Comparison of ENCODE assay signal across 17 mouse cellular contexts in the genomic region with DNA sequence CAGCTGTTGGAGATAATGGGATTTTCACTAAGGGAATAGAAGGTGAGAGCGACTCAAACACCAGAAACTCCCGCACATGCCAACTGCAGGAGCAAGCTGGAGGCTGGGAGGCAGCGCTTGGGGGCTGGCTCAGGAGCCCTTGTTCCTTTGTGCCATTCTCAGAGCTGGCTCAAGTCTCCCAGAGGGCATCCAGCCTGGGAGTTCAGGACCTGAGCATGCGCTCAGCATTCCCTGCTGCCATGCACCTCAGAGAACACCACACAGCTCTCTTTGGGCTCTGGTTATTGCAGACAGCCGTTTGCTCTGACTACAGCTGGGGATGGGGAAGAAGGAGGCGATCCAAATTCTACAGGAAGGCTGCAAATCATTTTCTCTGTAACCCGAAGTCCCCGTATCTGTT.
DNase-seq lines count a peak whose midpoint lies in the region; ATAC-seq lines count a peak whose summit lies in the region.
"Had no signal": no experiment of that assay in that cellular context is flagged by ENCODE, and none has a peak within 500 bp of the region (broad histone marks: within the 10 kb centered on the region; RNA-seq: fewer than 3 reads in every experiment).

No protein-coding gene starts in this region.

- no peaks in the 10 kb centered on the region for H3K36me3 ChIP-seq in midbrain, embryonic 13.5 days
- H3K36me3 ChIP-seq: embryonic facial prominence, embryonic 15.5 days; G1E; heart, embryonic 12.5 days; liver, embryonic 12.5 days; midbrain, embryonic 12.5 days had no signal

- peak; percentile 62 for ATAC-seq in frontal cortex, adult (ENCODE audit: low TSS enrichment)
- peak; percentile 48; the same call in 1 of the 2 replicates for ATAC-seq in midbrain, embryonic 13.5 days
- ATAC-seq: liver, embryonic 12.5 days; lung, postnatal 0 days had no signal

- H3K9ac ChIP-seq in midbrain, embryonic 13.5 days (replicated peaks) = no peak overlapping the region
- H3K9ac ChIP-seq: embryonic facial prominence, embryonic 15.5 days; heart, embryonic 12.5 days; liver, embryonic 12.5 days; midbrain, embryonic 12.5 days had no signal

- peak overlapping the region; percentile 69 for H3K27ac ChIP-seq in midbrain, embryonic 13.5 days
- H3K27ac ChIP-seq: embryonic facial prominence, embryonic 15.5 days; liver, embryonic 12.5 days; midbrain, embryonic 12.5 days had no signal

- 49% methylated on average over 8 of the region's 8 CpGs for WGBS in midbrain, embryonic 13.5 days

- DNase-seq in frontal cortex, adult 2 months (ENCODE audit: extremely low spot score in 1 of 2, low spot score in 1 of 2) = no peak
- peak; percentile 17 for DNase-seq in kidney, adult 9 months
- no peak for DNase-seq in kidney, postnatal 10 days
- DNase-seq in embryo, embryonic 11 days = peak; percentile 36
- DNase-seq in yolk sac, embryonic 10.5 days (ENCODE audit: low spot score) = no peak
- no peak for DNase-seq in urinary bladder, adult 18-20 months (ENCODE audit: low spot score in 2 of 2)
- DNase-seq: cerebellum, adult 18-20 months; kidney, postnatal 14 days; thymus, adult 2 months had no signal

- H3K4me2 ChIP-seq in midbrain, embryonic 13.5 days (replicated peaks) = peak overlapping the region; percentile 13; the same call in 1 of the 2 replicates
- H3K4me2 ChIP-seq: embryonic facial prominence, embryonic 15.5 days; heart, embryonic 12.5 days; liver, embryonic 12.5 days; midbrain, embryonic 12.5 days had no signal

- H3K4me1 ChIP-seq in midbrain, embryonic 13.5 days (replicated peaks) = peaks cover 17% of the 10 kb centered on the region
- H3K4me1 ChIP-seq: heart, embryonic 12.5 days; liver, embryonic 12.5 days had no signal

- H3K4me3 ChIP-seq in midbrain, embryonic 13.5 days (replicated peaks) = no peak overlapping the region
- H3K4me3 ChIP-seq: embryonic facial prominence, embryonic 15.5 days; heart, embryonic 12.5 days; liver, embryonic 12.5 days; midbrain, embryonic 12.5 days had no signal

- no peaks in the 10 kb centered on the region for H3K27me3 ChIP-seq in midbrain, embryonic 13.5 days
- H3K27me3 ChIP-seq: embryonic facial prominence, embryonic 15.5 days; liver, embryonic 12.5 days; midbrain, embryonic 12.5 days had no signal

- no peaks in the 10 kb centered on the region for H3K9me3 ChIP-seq in midbrain, embryonic 13.5 days
- H3K9me3 ChIP-seq: embryonic facial prominence, embryonic 15.5 days; G1E; heart, embryonic 12.5 days; liver, embryonic 12.5 days; midbrain, embryonic 12.5 days had no signal

Comparison
In these comparisons a context has a peak if more than half of its experiments do, and no peak if none do; other contexts are left out.
1. DNase-seq: peak in kidney, adult 9 months (single experiment) and embryo, embryonic 11 days (single experiment); none in frontal cortex, adult 2 months (0 of 2), kidney, postnatal 10 days (single experiment), yolk sac, embryonic 10.5 days (single experiment) and urinary bladder, adult 18-20 months (0 of 2).